Mouse (Mus musculus): ENCODE data around the gene Mbtps1. TPM values are rescaled to one million over a fixed set of nuclear protein-coding genes. Genes with fewer than 3 reads are reported as not detected.

Mbtps1 gene
- polyA plus RNA-seq, 1 experiment from 2014 or later, result 96.3 TPM

DNA sequence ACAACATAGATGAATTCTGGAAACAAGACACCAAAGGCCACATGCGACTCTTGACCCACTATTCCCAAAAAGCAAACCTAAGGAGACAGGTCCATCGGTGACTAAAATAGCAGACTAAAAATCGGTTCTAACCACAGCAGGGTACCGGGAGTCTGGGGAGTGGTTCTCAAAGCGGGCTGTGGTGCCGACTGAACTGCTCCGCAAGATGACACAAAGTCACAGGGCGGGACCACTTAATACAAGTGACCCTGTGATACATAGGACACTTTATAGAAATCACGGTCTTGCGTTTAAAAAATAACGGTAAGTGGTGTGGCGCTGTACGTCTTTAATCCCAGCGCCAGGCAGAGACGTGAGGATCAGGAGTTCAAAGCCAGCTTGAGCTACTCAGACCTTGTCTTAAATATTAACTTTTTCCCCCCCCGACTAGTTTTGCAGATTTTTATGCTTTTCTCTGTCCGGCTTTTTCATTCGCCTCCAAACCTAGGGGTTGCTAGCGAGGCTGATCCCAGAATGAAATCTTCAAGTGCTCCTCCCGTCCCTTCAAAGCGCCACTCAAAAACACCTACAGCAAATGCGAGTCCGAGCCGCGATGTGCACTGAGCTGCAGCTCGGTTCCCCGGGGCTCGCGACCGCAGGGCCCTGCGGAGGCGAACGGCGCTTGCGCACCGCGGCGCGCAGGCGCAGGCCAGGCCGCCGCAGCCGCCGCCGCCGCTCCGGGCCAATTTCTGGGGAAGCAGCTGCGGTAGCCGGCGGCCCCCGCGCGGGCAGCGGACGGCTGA, 523 bp downstream of the Mbtps1 start:
- Histone ChIP-seq H3K9ac (peak overlapping the region; percentile 88), H3K27me3 (replicated peaks) (no peaks in the 10 kb centered on the region), H3K4me3 (replicated peaks) (peak overlapping the region; percentile 94), H3K27ac (peak overlapping the region; percentile 94), H3K36me3 (no peaks in the 10 kb centered on the region), H3K9me3 (no peaks in the 10 kb centered on the region), H3K4me2 (peak overlapping the region; percentile 85), H3K4me1 (peaks cover 26% of the 10 kb centered on the region)
- under 1% methylated on average over 52 of the region's 55 CpGs for WGBS
- ATAC-seq (ENCODE audit: insufficient read depth, low FRiP score, low read depth), result peak; percentile 86

DNA sequence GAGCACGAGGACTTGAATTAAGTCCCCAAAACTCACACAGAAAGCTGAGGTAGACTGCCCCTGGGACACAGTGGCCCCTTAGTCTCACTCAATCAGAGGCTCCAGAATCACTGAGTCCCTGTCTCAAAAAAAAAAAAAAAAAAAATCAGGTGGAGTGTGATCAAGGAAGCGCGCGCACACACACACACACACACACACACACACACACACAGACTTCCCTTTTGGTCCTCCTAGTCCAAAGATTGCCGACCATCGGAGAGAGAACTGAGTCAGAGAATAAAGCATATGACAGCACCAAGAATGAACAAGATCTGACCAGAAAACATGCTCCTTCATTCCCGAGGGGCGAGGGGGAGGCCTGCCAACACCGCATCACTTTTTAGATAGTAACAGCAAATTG, 1.4 kb downstream of the Mbtps1 start:
- no peaks in the 10 kb centered on the region for H3K27me3 ChIP-seq (replicated peaks)
- no peak for ATAC-seq (ENCODE audit: insufficient read depth, low FRiP score, low read depth)
- H3K9me3 ChIP-seq, result no peaks in the 10 kb centered on the region
- peaks cover 26% of the 10 kb centered on the region for H3K4me1 ChIP-seq
- H3K4me2 ChIP-seq, result peak overlapping the region; percentile 85
- no peak overlapping the region for H3K27ac ChIP-seq
- H3K36me3 ChIP-seq, result no peaks in the 10 kb centered on the region
- peak overlapping the region; percentile 88; the same call in 1 of the 2 replicates for H3K9ac ChIP-seq
- WGBS, result 73% methylated on average over 9 of the region's 9 CpGs
- peak overlapping the region; percentile 94 for H3K4me3 ChIP-seq (replicated peaks)

DNA sequence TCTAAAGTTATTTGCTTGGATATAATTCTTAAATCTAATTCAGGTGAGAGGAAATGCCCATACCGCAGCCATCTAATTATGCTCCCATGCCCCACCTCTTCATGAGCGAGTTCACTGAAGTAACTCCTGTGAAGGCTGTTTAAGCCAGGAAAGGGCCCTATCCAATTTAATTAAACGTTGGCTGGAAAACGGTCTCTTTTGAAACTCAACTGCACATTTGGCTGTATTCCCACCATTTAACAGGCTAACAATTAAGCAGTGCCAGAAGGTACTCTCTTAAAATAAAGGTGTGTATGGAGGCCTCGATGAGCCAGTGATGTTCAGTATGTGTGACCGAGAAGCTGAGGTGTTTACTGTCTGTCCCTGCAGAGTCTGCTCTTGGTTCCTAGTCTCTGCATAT, 2.7 kb downstream of the Mbtps1 start:
- H3K4me2 ChIP-seq, result no peak overlapping the region
- H3K4me3 ChIP-seq (replicated peaks), result no peak overlapping the region
- no peak overlapping the region for H3K9ac ChIP-seq
- H3K9me3 ChIP-seq, result no peaks in the 10 kb centered on the region
- peaks cover 26% of the 10 kb centered on the region for H3K4me1 ChIP-seq
- ATAC-seq (ENCODE audit: insufficient read depth, low FRiP score, low read depth), result no peak
- H3K27ac ChIP-seq, result no peak overlapping the region
- H3K27me3 ChIP-seq (replicated peaks), result no peaks in the 10 kb centered on the region
- H3K36me3 ChIP-seq, result no peaks in the 10 kb centered on the region
- WGBS, result 80% methylated on average over 6 of the region's 6 CpGs

DNA sequence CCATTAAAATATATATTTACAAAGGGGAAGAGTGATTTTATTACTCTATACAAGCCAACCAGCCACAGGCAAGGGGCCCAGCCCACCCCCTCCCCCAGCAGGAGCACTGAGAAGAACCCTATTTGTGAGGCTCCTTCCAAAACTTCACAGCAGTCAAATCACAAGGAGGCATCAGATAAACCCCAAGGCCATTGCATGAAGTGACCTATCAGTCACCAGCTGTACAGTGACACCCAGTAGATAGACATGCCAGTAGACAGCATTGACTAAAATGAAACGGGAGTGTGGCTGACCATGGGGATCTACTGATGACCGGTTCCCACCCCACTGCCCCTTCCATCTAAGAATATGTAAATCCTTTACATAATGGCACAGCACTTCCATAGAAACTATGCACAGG, 5.6 kb downstream of the Mbtps1 start:
- H3K4me2 ChIP-seq, result no peak overlapping the region
- no peak for ATAC-seq (ENCODE audit: insufficient read depth, low FRiP score, low read depth)
- 68% methylated on average over 2 of the region's 2 CpGs for WGBS

DNA sequence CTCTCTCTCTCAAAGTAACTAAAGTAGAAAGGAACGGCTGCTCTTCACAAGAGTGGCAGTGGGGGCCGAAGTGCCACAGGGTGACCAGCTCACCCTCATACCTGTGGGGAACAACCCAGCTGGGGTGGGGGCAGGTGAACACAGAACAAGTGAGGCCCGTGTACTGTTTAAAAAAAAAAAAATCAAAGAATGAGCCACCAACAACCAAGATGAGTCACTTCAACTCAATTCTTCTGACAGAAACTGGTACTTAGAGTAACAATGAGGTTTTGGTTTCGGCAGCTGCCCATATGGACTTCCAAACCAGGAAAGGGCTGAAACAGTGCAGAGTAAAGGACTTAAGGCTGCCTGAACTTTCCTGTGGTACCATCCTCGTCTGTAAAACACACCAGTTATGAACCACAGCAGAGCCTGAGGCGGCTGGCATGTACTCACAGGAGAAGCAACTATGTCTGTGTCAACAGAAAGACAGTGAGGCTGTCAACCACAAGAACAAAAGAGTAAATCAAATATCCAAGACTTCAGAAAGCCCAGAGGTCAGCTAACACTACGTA, 9.9 kb downstream of the Mbtps1 start:
- H3K9ac ChIP-seq, result no peak overlapping the region
- H3K4me1 ChIP-seq, result no peaks in the 10 kb centered on the region
- WGBS, result 62% methylated on average over 7 of the region's 7 CpGs
- H3K27ac ChIP-seq, result peak overlapping the region; percentile 3; the same call in 1 of the 2 replicates
- peaks cover 22% of the 10 kb centered on the region; the same call in 1 of the 2 replicates for H3K36me3 ChIP-seq
- no peaks in the 10 kb centered on the region for H3K9me3 ChIP-seq
- ATAC-seq (ENCODE audit: insufficient read depth, low FRiP score, low read depth), result no peak
- no peaks in the 10 kb centered on the region for H3K27me3 ChIP-seq (replicated peaks)
- no peak overlapping the region for H3K4me2 ChIP-seq
- no peak overlapping the region for H3K4me3 ChIP-seq (replicated peaks)

More for the DNA sequence above, 5.6 kb downstream of the Mbtps1 start:
- H3K36me3 ChIP-seq, result no peaks in the 10 kb centered on the region
- no peak overlapping the region for H3K9ac ChIP-seq
- H3K9me3 ChIP-seq, result no peaks in the 10 kb centered on the region
- H3K27ac ChIP-seq, result no peak overlapping the region
- peaks cover 22% of the 10 kb centered on the region for H3K4me1 ChIP-seq
- no peaks in the 10 kb centered on the region for H3K27me3 ChIP-seq (replicated peaks)
- H3K4me3 ChIP-seq (replicated peaks), result no peak overlapping the region

DNA sequence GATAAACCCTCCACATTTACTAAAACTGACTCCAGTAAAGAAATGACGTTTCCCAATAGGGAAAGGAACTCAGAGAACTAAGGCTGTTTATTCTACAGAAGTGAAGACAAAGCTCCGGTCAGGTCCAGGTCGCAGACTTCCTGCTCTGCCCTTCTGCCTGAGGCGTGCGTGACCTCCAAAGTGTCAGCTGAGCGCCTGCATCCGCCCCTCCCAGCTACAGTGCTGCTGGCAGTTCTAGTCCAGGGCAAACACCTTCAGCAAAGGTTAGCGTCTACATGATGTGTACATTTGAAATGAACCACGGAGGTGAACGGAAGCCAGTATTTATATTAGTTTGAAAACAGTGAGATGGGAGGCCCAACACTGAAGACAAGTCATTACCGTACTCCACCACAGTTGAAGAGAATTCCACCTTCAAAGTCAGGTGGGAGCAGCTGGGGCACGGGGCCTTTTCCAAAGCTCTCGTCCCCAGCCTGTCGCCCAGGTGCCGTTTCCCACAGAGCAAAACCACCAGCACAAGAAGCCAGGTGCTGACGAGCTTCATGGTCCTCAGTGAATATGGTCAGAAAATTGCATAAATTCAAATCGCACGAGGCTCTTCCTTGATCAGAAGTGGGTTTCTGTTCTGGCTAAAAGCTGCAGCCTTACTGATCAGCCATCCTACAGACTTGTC, 11.4 kb downstream of the Mbtps1 start:
- peaks cover 28% of the 10 kb centered on the region; the same call in 1 of the 2 replicates for H3K36me3 ChIP-seq
- no peaks in the 10 kb centered on the region for H3K4me1 ChIP-seq
- H3K4me3 ChIP-seq (replicated peaks), result no peak overlapping the region
- 0 out of 2 replicates have a peak, but pooled peaks have one; percentile 36 for ATAC-seq (ENCODE audit: insufficient read depth, low FRiP score, low read depth)
- H3K9me3 ChIP-seq, result no peaks in the 10 kb centered on the region
- no peak overlapping the region for H3K9ac ChIP-seq
- WGBS, result 57% methylated on average over 18 of the region's 18 CpGs
- peak overlapping the region; percentile 28; the same call in 1 of the 2 replicates for H3K27ac ChIP-seq
- no peaks in the 10 kb centered on the region for H3K27me3 ChIP-seq (replicated peaks)
- no peak overlapping the region for H3K4me2 ChIP-seq

DNA sequence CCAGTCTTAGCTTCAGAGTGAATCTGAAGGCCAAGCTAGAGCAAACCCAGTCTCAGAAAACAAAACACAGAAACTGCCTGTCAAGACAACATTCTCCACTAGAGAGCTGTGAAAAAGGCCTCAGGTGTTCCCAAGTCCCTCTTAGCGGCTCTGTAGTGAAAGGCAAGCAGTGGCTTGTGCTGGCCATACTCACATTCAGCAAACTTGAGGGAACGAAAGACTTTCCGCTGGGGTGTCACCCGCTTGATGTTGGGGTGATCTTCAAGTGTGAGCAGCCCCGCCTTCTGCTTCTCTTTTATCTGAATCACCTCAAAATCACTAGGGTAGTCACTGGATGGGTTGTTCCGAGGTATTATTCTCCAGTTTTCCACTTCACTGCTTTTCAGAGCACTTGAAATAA, 12.7 kb downstream of the Mbtps1 start:
- no peak overlapping the region for H3K27ac ChIP-seq
- no peak overlapping the region for H3K4me3 ChIP-seq (replicated peaks)
- WGBS, result 85% methylated on average over 6 of the region's 6 CpGs
- H3K27me3 ChIP-seq (replicated peaks), result no peaks in the 10 kb centered on the region
- ATAC-seq (ENCODE audit: insufficient read depth, low FRiP score, low read depth), result no peak
- no peak overlapping the region for H3K9ac ChIP-seq
- no peaks in the 10 kb centered on the region for H3K4me1 ChIP-seq
- no peaks in the 10 kb centered on the region for H3K9me3 ChIP-seq
- peaks cover 36% of the 10 kb centered on the region for H3K36me3 ChIP-seq
- H3K4me2 ChIP-seq, result no peak overlapping the region

DNA sequence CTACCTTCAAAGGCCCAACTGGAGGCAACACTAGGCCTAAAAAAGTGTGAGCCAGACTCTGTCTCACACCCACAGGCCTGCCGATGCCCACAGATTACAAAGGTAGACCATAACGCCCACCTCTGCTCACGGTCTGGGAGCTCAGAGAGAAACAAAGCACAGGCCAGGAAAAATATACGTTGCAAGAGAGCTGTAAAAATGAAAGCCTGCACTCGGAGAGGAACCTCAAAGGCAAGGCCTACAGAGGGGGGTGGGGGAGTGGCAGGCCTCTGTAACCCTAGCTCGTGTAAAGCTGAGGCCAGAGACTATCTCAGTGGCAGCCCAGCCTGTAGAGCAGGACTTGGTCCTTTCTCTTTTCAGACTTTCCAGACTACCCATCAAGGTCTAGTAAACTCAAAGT, 13.4 kb downstream of the Mbtps1 start:
- no peak overlapping the region for H3K27ac ChIP-seq
- no peak overlapping the region for H3K9ac ChIP-seq
- H3K4me1 ChIP-seq, result no peaks in the 10 kb centered on the region
- no peaks in the 10 kb centered on the region for H3K27me3 ChIP-seq (replicated peaks)
- H3K36me3 ChIP-seq, result peaks cover 42% of the 10 kb centered on the region
- no peak overlapping the region for H3K4me3 ChIP-seq (replicated peaks)
- H3K4me2 ChIP-seq, result no peak overlapping the region
- H3K9me3 ChIP-seq, result no peaks in the 10 kb centered on the region
- ATAC-seq (ENCODE audit: insufficient read depth, low FRiP score, low read depth), result no peak
- WGBS, result 65% methylated on average over 6 of the region's 6 CpGs

DNA sequence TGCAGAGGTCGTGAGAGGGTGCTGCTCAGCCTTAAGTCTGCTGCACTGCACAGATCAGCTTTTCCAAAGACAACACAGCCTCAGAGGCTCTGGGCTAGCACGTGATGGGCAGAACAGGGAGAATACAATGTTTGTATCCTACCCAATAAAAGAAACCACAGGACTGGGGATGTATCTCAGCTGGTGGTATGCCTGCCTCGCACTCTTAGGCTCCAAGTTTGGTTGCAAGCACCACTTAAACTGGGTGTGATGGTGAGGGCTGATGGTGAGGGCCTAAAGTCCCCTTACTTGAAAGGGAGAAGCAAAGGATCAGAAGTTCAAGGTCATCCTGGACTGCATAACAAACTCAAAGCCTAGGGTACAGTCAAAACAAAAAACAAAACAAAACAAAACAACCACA, 13.9 kb downstream of the Mbtps1 start:
- H3K9me3 ChIP-seq, result no peaks in the 10 kb centered on the region
- ATAC-seq (ENCODE audit: insufficient read depth, low FRiP score, low read depth), result no peak
- 83% methylated on average over 3 of the region's 3 CpGs for WGBS
- H3K9ac ChIP-seq, result no peak overlapping the region
- H3K27me3 ChIP-seq (replicated peaks), result no peaks in the 10 kb centered on the region
- no peak overlapping the region for H3K27ac ChIP-seq
- H3K36me3 ChIP-seq, result peaks cover 48% of the 10 kb centered on the region
- no peaks in the 10 kb centered on the region for H3K4me1 ChIP-seq
- no peak overlapping the region for H3K4me3 ChIP-seq (replicated peaks)
- H3K4me2 ChIP-seq, result no peak overlapping the region

DNA sequence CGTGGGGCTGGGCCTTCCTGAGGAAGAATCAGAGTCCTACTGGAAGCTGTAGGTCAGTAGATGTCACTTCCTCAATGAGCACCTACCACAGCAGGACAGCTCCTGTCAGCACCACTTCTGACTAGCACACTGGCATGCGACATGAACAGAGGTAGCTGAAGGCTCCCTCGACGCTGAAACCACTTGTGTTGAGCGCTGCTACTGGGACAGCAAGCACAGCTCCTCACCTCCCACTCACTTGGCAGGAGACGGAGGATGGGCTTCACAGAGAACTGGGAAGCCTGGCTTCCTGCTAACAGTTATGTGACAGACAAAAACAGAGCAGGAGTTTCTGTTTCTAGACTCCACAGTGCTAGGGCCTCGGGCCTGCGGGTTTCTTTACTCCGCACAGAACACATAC, 26.6 kb downstream of the Mbtps1 start:
- H3K36me3 ChIP-seq, result peaks cover 82% of the 10 kb centered on the region
- H3K27ac ChIP-seq, result no peak overlapping the region
- H3K4me1 ChIP-seq, result no peaks in the 10 kb centered on the region

DNA sequence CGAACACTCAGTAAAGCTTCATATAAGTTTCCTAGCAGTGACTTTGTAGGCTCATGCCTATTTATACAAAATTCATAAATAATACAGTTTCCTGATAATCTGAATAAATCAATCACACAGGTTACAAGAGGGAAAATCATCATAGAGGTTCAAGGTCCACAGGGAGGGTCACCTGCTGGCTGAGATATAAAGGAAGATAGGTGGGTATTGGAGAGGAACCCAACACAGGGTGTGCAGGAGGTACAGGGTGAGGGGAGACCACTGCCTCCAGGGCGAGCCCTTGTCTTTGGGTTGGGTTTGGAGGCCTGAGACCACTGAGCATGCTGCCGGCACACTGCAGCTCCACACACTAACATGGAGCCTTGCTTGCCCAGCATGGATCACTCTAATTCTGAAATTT, 27.1 kb downstream of the Mbtps1 start:
- peaks cover 76% of the 10 kb centered on the region for H3K36me3 ChIP-seq
- ATAC-seq (ENCODE audit: insufficient read depth, low FRiP score, low read depth), result no peak
- H3K9me3 ChIP-seq, result no peaks in the 10 kb centered on the region
- no peak overlapping the region for H3K27ac ChIP-seq
- no peak overlapping the region for H3K4me2 ChIP-seq
- H3K27me3 ChIP-seq (replicated peaks), result no peaks in the 10 kb centered on the region
- H3K4me3 ChIP-seq (replicated peaks), result no peak overlapping the region
- H3K9ac ChIP-seq, result no peak overlapping the region
- 90% methylated on average over 3 of the region's 3 CpGs for WGBS
- H3K4me1 ChIP-seq, result no peaks in the 10 kb centered on the region

More for the DNA sequence above, 26.6 kb downstream of the Mbtps1 start:
- Histone ChIP-seq H3K9ac (no peak overlapping the region), H3K27me3 (replicated peaks) (no peaks in the 10 kb centered on the region), H3K4me2 (no peak overlapping the region), H3K4me3 (replicated peaks) (no peak overlapping the region), H3K9me3 (no peaks in the 10 kb centered on the region)
- 88% methylated on average over 9 of the region's 9 CpGs for WGBS
- ATAC-seq (ENCODE audit: insufficient read depth, low FRiP score, low read depth), result no peak

DNA sequence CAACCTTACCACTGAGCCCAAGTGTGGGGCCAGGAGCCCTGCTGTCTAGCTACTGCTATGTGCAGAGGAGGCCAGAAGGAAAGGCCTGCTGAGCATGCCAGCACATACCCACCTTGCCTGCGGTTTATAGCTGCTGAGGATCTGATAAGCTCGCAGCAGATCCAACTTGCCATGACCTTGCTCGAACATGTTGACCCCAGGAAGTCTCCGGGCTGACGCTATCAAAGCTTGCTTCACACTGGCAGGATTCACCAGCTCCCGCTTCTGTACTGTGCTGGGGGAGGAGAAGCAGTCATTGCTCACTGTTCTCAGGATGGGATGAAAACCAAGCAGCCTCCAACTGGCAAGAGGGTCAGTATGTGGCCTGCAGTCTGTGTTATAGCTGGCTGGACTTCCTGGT, 27.6 kb downstream of the Mbtps1 start:
- no peaks in the 10 kb centered on the region for H3K27me3 ChIP-seq (replicated peaks)
- H3K4me3 ChIP-seq (replicated peaks), result no peak overlapping the region
- no peak overlapping the region for H3K27ac ChIP-seq
- H3K36me3 ChIP-seq, result peaks cover 72% of the 10 kb centered on the region
- no peak overlapping the region for H3K4me2 ChIP-seq
- no peak for ATAC-seq (ENCODE audit: insufficient read depth, low FRiP score, low read depth)
- WGBS, result 83% methylated on average over 6 of the region's 6 CpGs
- H3K4me1 ChIP-seq, result no peaks in the 10 kb centered on the region
- no peaks in the 10 kb centered on the region for H3K9me3 ChIP-seq
- H3K9ac ChIP-seq, result no peak overlapping the region
